Mouse (Mus musculus) cerebellum, adult 11-12 months (tissue): ENCODE measurements around the gene Kcna7.
"Not testable (repeated sequence)": the region's sequence is repeated elsewhere in the genome, so short reads cannot be mapped to it uniquely, and the experiment has no call there.

Source experiments
- DNase-seq: peaks from one replicate; pipeline ENCODE4 v3.0.0; 2022

Gene Kcna7

GRCm38 (mm10) chr7:45395578-45396336 is 9.7 kb upstream of the Kcna7 start, which contains the start of gene Snrnp70:
Snrnp70 (minus strand) TSS chr7:45395742.
- peak; percentile 100 for DNase-seq

GRCm38 (mm10) chr7:45396337-45396775 is 9.1 kb upstream of the Kcna7 start:
- DNase-seq = not testable (repeated sequence)

- DNase-seq = no peak
These were observed 8.7 kb upstream of the Kcna7 start for GRCm38 (mm10) chr7:45396787-45397186.

- DNase-seq = no peak
These were observed 3.9 kb upstream of the Kcna7 start for GRCm38 (mm10) chr7:45401521-45402085.

GRCm38 (mm10) chr7:45403532-45404261 is 1.8 kb upstream of the Kcna7 start:
- no peak for DNase-seq

GRCm38 (mm10) chr7:45406157-45407156 is 1.0 kb downstream of the Kcna7 start:
- DNase-seq = no peak

- no peak for DNase-seq
These were observed 2.4 kb downstream of the Kcna7 start for GRCm38 (mm10) chr7:45407836-45408235.

GRCm38 (mm10) chr7:45408351-45408750 is 2.9 kb downstream of the Kcna7 start:
- no peak for DNase-seq

- DNase-seq = no peak
These were observed 3.5 kb downstream of the Kcna7 start for GRCm38 (mm10) chr7:45408949-45409348.

- no peak for DNase-seq
These were observed 4.2 kb downstream of the Kcna7 start for GRCm38 (mm10) chr7:45409497-45410163.

GRCm38 (mm10) chr7:45412421-45412820 is 7.0 kb downstream of the Kcna7 start:
- DNase-seq = no peak

GRCm38 (mm10) chr7:45413113-45413863 is 7.8 kb downstream of the Kcna7 start, which contains the start of gene Ntf5:
Ntf5 (plus strand) TSS chr7:45413695.
- DNase-seq = no peak

GRCm38 (mm10) chr7:45413864-45414739 is 8.6 kb downstream of the Kcna7 start:
- no peak for DNase-seq

GRCm38 (mm10) chr7:45414740-45415224 is 9.3 kb downstream of the Kcna7 start:
- DNase-seq = no peak

GRCm38 (mm10) chr7:45415636-45416035 is 10.2 kb downstream of the Kcna7 start:
- DNase-seq = no peak

- no peak for DNase-seq
These were observed 12.6 kb downstream of the Kcna7 start for GRCm38 (mm10) chr7:45417962-45418492.

- no peak for DNase-seq
These were observed 14.6 kb downstream of the Kcna7 start for GRCm38 (mm10) chr7:45419859-45420614.

- no peak for DNase-seq
These were observed 15.1 kb downstream of the Kcna7 start, which contains the start of gene Lhb for GRCm38 (mm10) chr7:45420615-45420919. Lhb (plus strand) TSS chr7:45420820.

GRCm38 (mm10) chr7:45421194-45421593 is 15.7 kb downstream of the Kcna7 start:
- no peak for DNase-seq
